Mouse (Mus musculus) neural tube, embryonic 14.5 days (tissue): Measurements from ENCODE around the gene Dnajb1. TPM values are rescaled to one million over a fixed set of nuclear protein-coding genes. Genes with fewer than 3 reads are reported as not detected.

Experiments used
- ATAC-seq: fragments of 200-750 bp; cut with Nextera tagmentation; 2 replicates; pipeline ENCODE4 v1.8.0; 2017; ENCODE audit warnings: low read depth, mild to moderate bottlenecking, moderate TSS enrichment, moderate library complexity
- H3K27ac ChIP-seq: fragments of 300-500 bp; sonication (generic); 2 replicates; pipeline ENCODE4 v1.5.1; 2014; ENCODE audit warnings: low read depth, mild to moderate bottlenecking, control low read depth, low read length, moderate library complexity, mixed read lengths
- H3K27me3 ChIP-seq: fragments of 300-500 bp; sonication (generic); 2 replicates; pipeline ENCODE4 v1.6.1; 2014; ENCODE audit warnings: low read length; ENCODE audit not compliant: control insufficient read depth, insufficient read depth
- H3K36me3 ChIP-seq: fragments of 300-500 bp; sonication (generic); 2 replicates; pipeline ENCODE4 v1.6.1; 2014; ENCODE audit warnings: low read length, mixed read lengths; ENCODE audit not compliant: control insufficient read depth, insufficient read depth
- H3K4me1 ChIP-seq: fragments of 300-500 bp; sonication (generic); 2 replicates; pipeline ENCODE4 v1.6.1; 2014; ENCODE audit warnings: low read length; ENCODE audit not compliant: control insufficient read depth, insufficient read depth
- H3K4me2 ChIP-seq: fragments of 300-500 bp; sonication (generic); 2 replicates; pipeline ENCODE4 v1.6.1; 2014; ENCODE audit warnings: mild to moderate bottlenecking, low read depth, low read length, control low read depth
- H3K4me3 ChIP-seq: fragments of 300-500 bp; sonication (generic); 2 replicates; pipeline ENCODE4 v1.5.1; 2014; ENCODE audit warnings: low read depth, low read length, control low read depth, mixed read lengths
- H3K9ac ChIP-seq: fragments of 300-500 bp; sonication (generic); replicated peaks from 2 replicates; pipeline ENCODE4 v1.6.1; 2014; ENCODE audit warnings: low read depth, mild to moderate bottlenecking, control low read depth, low read length, mixed read lengths
- H3K9me3 ChIP-seq: fragments of 300-500 bp; sonication (generic); 2 replicates; pipeline ENCODE4 v1.6.1; 2016; ENCODE audit warnings: low read length; ENCODE audit not compliant: control insufficient read depth
- WGBS: fragments of 180-500 bp; shearing (Covaris S2); extraction: QIAGEN DNeasy Blood & Tissue Kit; methylation state at CpG from one replicate; pipeline ENCODE4 v1.1.7; 2014; 5-methylcytosine and 5-hydroxymethylcytosine counted together
- polyA plus RNA-seq: library from polyadenylated mRNA; unstranded; fragments of >200 nt; fragmentation: Nextera tagmentation; extraction: Ambion mirVana; gene quantifications from 2 replicates; pipeline ENCODE4 v1.2.1, GENCODE M21; 2014

The Dnajb1 gene
- polyA plus RNA-seq: 54.3 and 55.2 TPM in 2 replicates

- Histone ChIP-seq H3K9ac (peak within 1 kb of the TSS; percentile 85), H3K4me3 (peak within 1 kb of the TSS; percentile 77), H3K4me1 (peaks cover 18% of the 10 kb centered on the region), H3K27me3 (no peaks in the 10 kb centered on the region), H3K27ac (peak within 1 kb of the TSS; percentile 97), H3K4me2 (peak within 1 kb of the TSS; percentile 96), H3K9me3 (no peaks in the 10 kb centered on the region), H3K36me3 (peaks cover 28% of the 10 kb centered on the region)
- ATAC-seq: peak; percentile 98
- under 1% methylated on average over 60 of the region's 69 CpGs for WGBS
Measured at GRCm38 (mm10) chr8:83607661-83608397, at the start of gene Dnajb1, which contains the start of gene Tecr. TSS of gene Dnajb1 (plus strand) at chr8:83608193. TSS of gene Tecr (minus strand) at chr8:83607971.

DNA sequence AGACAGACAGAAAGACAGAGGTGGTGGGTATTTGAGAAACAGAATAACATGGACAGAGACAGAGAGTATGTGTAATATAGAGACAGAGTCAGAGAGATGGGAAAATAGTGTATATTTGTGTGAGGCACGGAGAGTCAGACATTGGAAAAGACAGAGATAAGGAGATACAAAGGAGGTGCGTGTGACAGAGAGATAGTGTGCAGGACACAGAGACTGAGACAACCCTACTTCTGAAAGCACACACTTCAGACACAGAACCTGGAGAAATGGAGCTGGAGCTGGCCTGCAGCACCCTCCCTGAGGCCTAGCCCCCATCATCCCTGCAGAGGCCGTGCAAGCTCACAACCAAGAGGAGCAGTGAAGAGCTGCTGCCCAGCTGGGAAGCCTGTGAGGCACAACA lies 45.3 kb upstream of the Dnajb1 start:
- H3K27ac ChIP-seq: no peak overlapping the region
- ATAC-seq: no peak
- 85% methylated on average over 3 of the region's 3 CpGs for WGBS

DNA sequence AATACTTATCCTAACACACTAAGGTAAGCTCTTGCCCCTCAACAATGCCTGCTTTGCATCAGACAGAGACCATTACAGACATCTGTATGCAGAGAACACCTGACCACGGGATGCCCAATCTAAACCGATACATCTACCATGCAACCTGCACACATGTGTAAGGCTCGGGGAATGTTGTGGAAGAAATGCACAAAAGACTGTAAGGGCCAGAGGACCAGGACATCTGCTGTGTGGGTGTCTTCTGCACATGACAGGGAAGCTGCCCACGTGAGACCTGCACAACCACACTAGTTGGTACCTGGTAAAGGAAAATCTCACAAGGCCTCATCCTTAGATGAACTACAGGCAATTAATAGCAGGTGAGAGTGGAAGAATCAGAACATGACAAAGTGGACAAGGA lies 44.7 kb upstream of the Dnajb1 start:
- Histone ChIP-seq H3K27ac (no peak overlapping the region), H3K36me3 (no peaks in the 10 kb centered on the region), H3K27me3 (no peaks in the 10 kb centered on the region), H3K4me3 (no peak overlapping the region), H3K4me2 (no peak overlapping the region), H3K9me3 (no peaks in the 10 kb centered on the region), H3K9ac (no peak overlapping the region), H3K4me1 (peaks cover 12% of the 10 kb centered on the region; the same call in 1 of the 2 replicates)
- WGBS: 75% methylated on average over 4 of the region's 4 CpGs
- ATAC-seq: no peak

More for the DNA sequence above, 45.3 kb upstream of the Dnajb1 start:
- H3K4me2 ChIP-seq: no peak overlapping the region
- no peaks in the 10 kb centered on the region for H3K9me3 ChIP-seq
- H3K9ac ChIP-seq: no peak overlapping the region
- H3K4me3 ChIP-seq: no peak overlapping the region
- peaks cover 6% of the 10 kb centered on the region; the same call in 1 of the 2 replicates for H3K4me1 ChIP-seq
- no peaks in the 10 kb centered on the region for H3K27me3 ChIP-seq
- no peaks in the 10 kb centered on the region for H3K36me3 ChIP-seq

DNA sequence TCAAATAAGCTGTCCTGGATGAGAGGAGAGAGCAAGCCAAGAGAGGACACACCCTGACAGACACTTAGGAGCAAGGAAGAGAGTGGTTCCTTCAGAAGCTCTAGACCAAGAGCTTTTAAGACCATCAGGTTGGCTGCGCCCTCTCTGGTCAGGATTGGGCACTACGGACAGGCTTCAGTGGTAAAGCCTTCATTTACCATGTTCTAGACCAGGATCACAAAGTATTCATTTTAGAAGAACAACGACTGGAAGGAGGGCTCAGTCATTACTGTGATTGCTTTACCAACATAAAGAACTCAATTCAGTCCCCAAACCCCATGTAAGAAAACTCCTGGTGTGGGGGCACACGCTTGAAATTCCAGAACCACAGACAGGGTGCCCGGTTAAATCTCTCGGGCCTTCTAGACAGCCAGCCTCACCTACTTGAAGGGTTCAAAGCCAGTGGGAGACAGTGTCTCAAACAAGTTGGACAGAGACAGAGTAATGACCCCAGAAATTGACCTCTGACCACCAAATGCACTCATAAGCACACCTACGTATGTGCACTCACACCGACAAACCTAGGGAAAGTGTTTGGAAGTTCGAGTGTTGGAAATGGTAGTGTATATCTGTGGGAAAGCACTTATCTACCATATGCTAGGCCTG lies 42.1 kb upstream of the Dnajb1 start:
- no peak overlapping the region; the same call in 1 of the 2 replicates for H3K4me2 ChIP-seq

DNA sequence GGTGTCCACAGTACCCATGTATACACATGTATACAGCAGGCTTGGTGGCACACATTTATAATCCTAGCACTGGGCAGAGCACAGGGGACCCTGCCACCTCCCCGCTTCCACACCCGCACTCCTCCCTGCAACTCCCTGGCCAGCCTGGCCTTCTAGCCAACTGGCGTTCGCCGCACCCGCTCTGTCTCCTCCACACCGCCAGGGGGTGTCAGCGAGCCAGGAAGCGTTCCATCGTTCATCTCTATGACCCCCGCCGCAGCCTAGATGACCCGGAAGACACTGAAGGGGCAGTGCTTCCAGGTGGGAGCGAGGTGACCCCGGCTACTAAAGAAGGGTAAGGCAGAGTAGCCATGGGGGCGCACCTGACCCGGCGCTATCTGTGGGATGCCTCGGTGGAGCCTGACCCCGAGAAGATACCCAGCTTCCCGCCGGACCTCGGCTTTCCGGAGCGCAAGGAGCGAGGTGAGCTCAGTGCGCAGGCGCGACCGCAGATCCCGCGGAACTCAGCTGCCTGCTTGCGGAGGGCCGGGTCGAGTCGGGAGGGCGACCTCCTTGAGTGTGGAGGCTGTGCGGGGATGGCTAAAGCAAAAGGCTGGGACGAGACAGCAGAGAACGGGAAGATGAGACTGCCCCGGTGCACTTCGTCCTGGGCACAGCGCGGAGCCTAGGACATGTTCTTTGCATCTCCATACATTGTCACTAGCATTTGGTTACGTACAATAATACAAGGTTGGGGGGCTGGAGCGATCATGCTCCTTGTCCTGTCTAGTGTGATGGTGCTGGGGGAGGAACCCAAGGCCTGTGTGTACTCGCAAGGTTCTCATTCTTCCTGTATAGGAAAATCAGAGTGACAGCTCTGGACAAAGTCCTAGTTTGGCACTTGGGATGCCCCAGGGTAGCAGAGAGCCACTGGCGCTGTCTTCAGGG lies 41.3 kb upstream of the Dnajb1 start, which contains the start of gene Ndufb7:
Ndufb7 (plus strand) TSS at position 203 of the 927 bp plus-strand sequence.
- peak within 1 kb of the TSS; percentile 61 for H3K4me3 ChIP-seq

More for the DNA sequence above, 42.1 kb upstream of the Dnajb1 start:
- peak; percentile 26 for ATAC-seq
- Histone ChIP-seq H3K36me3 (0 out of 2 replicates have a peak, but pooled peaks cover 4% of the 10 kb centered on the region), H3K27me3 (no peaks in the 10 kb centered on the region), H3K4me3 (peak overlapping the region; percentile 61; the same call in 1 of the 2 replicates), H3K9ac (no peak overlapping the region), H3K27ac (no peak overlapping the region), H3K4me1 (peaks cover 13% of the 10 kb centered on the region; the same call in 1 of the 2 replicates), H3K9me3 (no peaks in the 10 kb centered on the region)
- 75% methylated on average over 9 of the region's 9 CpGs for WGBS

DNA sequence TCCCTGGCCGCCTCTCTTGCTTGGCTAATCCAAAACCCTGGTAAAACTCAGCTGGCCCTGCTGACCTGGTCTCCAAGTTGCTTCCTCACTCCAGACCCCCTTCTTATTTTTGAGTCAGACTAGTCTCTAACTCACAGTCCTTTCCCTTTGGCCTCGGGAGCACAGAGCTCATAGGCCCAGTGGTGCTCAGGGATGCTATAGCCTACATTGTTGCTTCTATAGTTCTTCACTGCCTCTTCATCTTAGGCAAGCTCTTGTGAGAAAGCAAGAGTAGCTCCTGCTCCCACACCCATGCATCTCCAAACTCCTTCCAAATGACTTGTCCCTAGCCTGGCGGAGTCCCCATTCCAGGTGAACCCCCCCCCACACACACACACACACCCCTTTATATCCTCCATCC lies 40.3 kb upstream of the Dnajb1 start:
- no peak for ATAC-seq
- Histone ChIP-seq H3K4me1 (peaks cover 13% of the 10 kb centered on the region; the same call in 1 of the 2 replicates), H3K27ac (no peak overlapping the region), H3K4me3 (peak overlapping the region; percentile 61), H3K36me3 (peaks cover 14% of the 10 kb centered on the region), H3K9ac (peak overlapping the region; percentile 75; the same call in 1 of the 2 replicates), H3K27me3 (no peaks in the 10 kb centered on the region), H3K4me2 (peak overlapping the region; percentile 92), H3K9me3 (no peaks in the 10 kb centered on the region)
- 57% methylated on average over 3 of the region's 3 CpGs for WGBS

More for the DNA sequence above, 41.3 kb upstream of the Dnajb1 start, which contains the start of gene Ndufb7:
- H3K36me3 ChIP-seq: peaks cover 5% of the 10 kb centered on the region; the same call in 1 of the 2 replicates
- under 1% methylated on average over 48 of the region's 48 CpGs for WGBS
- H3K27ac ChIP-seq: peak within 1 kb of the TSS; percentile 46; the same call in 1 of the 2 replicates
- peaks cover 13% of the 10 kb centered on the region; the same call in 1 of the 2 replicates for H3K4me1 ChIP-seq
- H3K9me3 ChIP-seq: no peaks in the 10 kb centered on the region
- no peaks in the 10 kb centered on the region for H3K27me3 ChIP-seq
- H3K4me2 ChIP-seq: peak within 1 kb of the TSS; percentile 92
- peak; percentile 87 for ATAC-seq
- H3K9ac ChIP-seq: peak within 1 kb of the TSS; percentile 75

- Histone ChIP-seq H3K4me2 (no peak overlapping the region), H3K36me3 (peaks cover 18% of the 10 kb centered on the region), H3K4me1 (peaks cover 13% of the 10 kb centered on the region; the same call in 1 of the 2 replicates), H3K27me3 (no peaks in the 10 kb centered on the region), H3K9ac (no peak overlapping the region), H3K4me3 (no peak overlapping the region), H3K9me3 (no peaks in the 10 kb centered on the region), H3K27ac (no peak overlapping the region)
- no peak for ATAC-seq
- 66% methylated on average over 5 of the region's 5 CpGs for WGBS
Measured at GRCm38 (mm10) chr8:83568128-83568527, 39.9 kb upstream of the Dnajb1 start.

- Histone ChIP-seq H3K4me1 (peaks cover 13% of the 10 kb centered on the region; the same call in 1 of the 2 replicates), H3K9me3 (no peaks in the 10 kb centered on the region), H3K36me3 (peaks cover 23% of the 10 kb centered on the region), H3K27me3 (no peaks in the 10 kb centered on the region), H3K9ac (no peak overlapping the region), H3K27ac (no peak overlapping the region), H3K4me3 (no peak overlapping the region), H3K4me2 (no peak overlapping the region)
- WGBS: 84% methylated on average over 5 of the region's 5 CpGs
- ATAC-seq: no peak
Measured at GRCm38 (mm10) chr8:83568755-83569154, 39.2 kb upstream of the Dnajb1 start.
